Mouse (Mus musculus) bone marrow macrophage, adult 2 months (primary cell): ENCODE data around the gene Nme9.

Source experiments
- CTCF ChIP-seq: IDR thresholded peaks from 2 replicates; pipeline ENCODE4 v1.5.1; 2012; ENCODE audit warnings: low read depth, mild to moderate bottlenecking, low read length, moderate library complexity
- POLR2A ChIP-seq: IDR thresholded peaks from 2 replicates; pipeline ENCODE4 v1.6.1; 2012; ENCODE audit warnings: mild to moderate bottlenecking, low read depth, low read length, borderline replicate concordance

DNA sequence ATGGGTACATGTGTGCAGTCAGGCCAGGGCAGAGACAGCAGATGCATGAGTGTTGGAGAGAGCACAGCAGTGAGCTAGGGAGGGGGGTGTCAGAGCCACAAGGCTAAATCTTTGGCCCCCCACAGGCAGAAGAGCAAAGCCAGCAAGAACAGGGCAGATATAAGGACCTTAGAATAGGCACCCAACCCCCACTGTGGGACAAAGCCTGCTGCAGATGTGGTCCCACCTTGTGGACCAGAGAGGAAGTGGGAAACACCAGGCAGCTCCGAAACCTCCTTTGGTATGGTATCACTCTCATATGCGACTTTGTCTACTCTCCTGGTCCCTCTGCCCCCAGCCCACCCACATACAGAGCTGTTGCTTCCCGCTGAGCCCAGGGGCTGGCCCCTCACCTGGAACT lies 29.4 kb upstream of the Nme9 start:
- TF ChIP-seq POLR2A: no peak
- no peak for TF ChIP-seq CTCF
